Mouse (Mus musculus): ENCODE results near the gene Tmem108. TPM values are rescaled to one million over a fixed set of nuclear protein-coding genes. Genes with fewer than 3 reads are reported as not detected.

Gene Tmem108
- polyA plus RNA-seq, 1 experiment from 2014 or later, result 1.2 TPM

- ATAC-seq (no peak), DNase-seq (no peak)
- Histone ChIP-seq H3K4me3 (ENCODE audit: low read depth, low read length) (no peak overlapping the region), H3K4me2 (ENCODE audit: low read depth, low read length) (no peak overlapping the region), H3K27me3 (ENCODE audit: insufficient read depth, low read length) (no peaks in the 10 kb centered on the region), H3K9me3 (ENCODE audit: low read length) (no peaks in the 10 kb centered on the region), H3K36me3 (replicated peaks; ENCODE audit: insufficient read depth, low read length) (no peaks in the 10 kb centered on the region), H3K27ac (ENCODE audit: low read depth) (no peak overlapping the region), H3K9ac (replicated peaks) (no peak overlapping the region), H3K4me1 (ENCODE audit: insufficient read depth) (no peaks in the 10 kb centered on the region)
- no peak for TF ChIP-seq EP300 (IDR thresholded peaks at IDR 0.05; ENCODE audit: low read depth)
- no peak for TF ChIP-seq CTCF (IDR thresholded peaks at IDR 0.05; ENCODE audit: low read depth)
- 77% methylated on average over 9 of the region's 9 CpGs for WGBS (ENCODE audit: insufficient replicate concordance)
These were observed 196.5 kb downstream of the Tmem108 start for GRCm38 (mm10) chr9:103565186-103565585.

GRCm38 (mm10) chr9:103563864-103564610 is 197.6 kb downstream of the Tmem108 start:
- 39% methylated on average over 10 of the region's 10 CpGs for WGBS (ENCODE audit: insufficient replicate concordance)
- H3K27me3 ChIP-seq (ENCODE audit: insufficient read depth, low read length), result no peaks in the 10 kb centered on the region
- DNase-seq (peak; percentile 45), ATAC-seq (peak; percentile 65)
- no peaks in the 10 kb centered on the region for H3K4me1 ChIP-seq (ENCODE audit: insufficient read depth)
- 0 out of 2 replicates have a peak overlapping the region, but pooled peaks have one; percentile 27 for H3K4me2 ChIP-seq (ENCODE audit: low read depth, low read length)
- no peaks in the 10 kb centered on the region for H3K9me3 ChIP-seq (ENCODE audit: low read length)
- TF ChIP-seq EP300 (IDR thresholded peaks at IDR 0.05; ENCODE audit: low read depth) (no peak), CTCF (IDR thresholded peaks at IDR 0.05; ENCODE audit: low read depth) (peak; percentile 61)
- no peak overlapping the region for H3K9ac ChIP-seq (replicated peaks)
- no peaks in the 10 kb centered on the region for H3K36me3 ChIP-seq (replicated peaks; ENCODE audit: insufficient read depth, low read length)
- H3K4me3 ChIP-seq (ENCODE audit: low read depth, low read length), result no peak overlapping the region
- no peak overlapping the region for H3K27ac ChIP-seq (ENCODE audit: low read depth)

DNA sequence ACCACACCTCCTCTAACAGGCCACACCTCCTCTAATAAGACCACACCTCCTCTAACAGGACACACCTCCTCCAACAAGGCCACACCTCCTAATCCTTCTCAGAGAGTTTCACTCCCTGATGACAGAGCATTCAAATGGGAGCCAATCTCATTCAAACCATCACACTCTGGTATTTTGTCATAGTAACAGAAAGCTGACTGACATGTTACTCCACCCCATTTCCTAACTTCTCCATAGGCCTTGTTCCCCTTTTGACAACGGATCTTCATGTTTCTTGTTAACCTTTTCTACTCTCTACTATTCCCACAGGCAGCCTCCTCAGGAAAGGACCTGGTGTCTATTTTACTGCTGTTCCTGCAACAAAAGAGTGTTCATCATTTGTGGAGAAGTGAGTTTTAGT is 199.6 kb downstream of the Tmem108 start:
- Histone ChIP-seq H3K4me3 (ENCODE audit: low read depth, low read length) (no peak overlapping the region), H3K4me1 (ENCODE audit: insufficient read depth) (no peaks in the 10 kb centered on the region), H3K9me3 (ENCODE audit: low read length) (no peaks in the 10 kb centered on the region), H3K27ac (ENCODE audit: low read depth) (no peak overlapping the region), H3K9ac (replicated peaks) (no peak overlapping the region), H3K36me3 (replicated peaks; ENCODE audit: insufficient read depth, low read length) (no peaks in the 10 kb centered on the region), H3K27me3 (ENCODE audit: insufficient read depth, low read length) (no peaks in the 10 kb centered on the region), H3K4me2 (ENCODE audit: low read depth, low read length) (no peak overlapping the region)
- DNase-seq, result no peak
- ATAC-seq, result no peak
- TF ChIP-seq EP300 (IDR thresholded peaks at IDR 0.05; ENCODE audit: low read depth), result no peak
- no peak for TF ChIP-seq CTCF (IDR thresholded peaks at IDR 0.05; ENCODE audit: low read depth)
- WGBS (ENCODE audit: insufficient replicate concordance), result 43% methylated on average over 1 of the region's 1 CpGs

GRCm38 (mm10) chr9:103558741-103559140 is 202.9 kb downstream of the Tmem108 start:
- DNase-seq, result no peak
- no peak for ATAC-seq
- no peaks in the 10 kb centered on the region for H3K36me3 ChIP-seq (replicated peaks; ENCODE audit: insufficient read depth, low read length)
- H3K9ac ChIP-seq (replicated peaks), result no peak overlapping the region
- 81% methylated on average over 6 of the region's 6 CpGs for WGBS (ENCODE audit: insufficient replicate concordance)
- H3K4me2 ChIP-seq (ENCODE audit: low read depth, low read length), result no peak overlapping the region
- no peaks in the 10 kb centered on the region for H3K4me1 ChIP-seq (ENCODE audit: insufficient read depth)
- H3K27me3 ChIP-seq (ENCODE audit: insufficient read depth, low read length), result 0 out of 2 replicates have a peak, but pooled peaks cover 2% of the 10 kb centered on the region
- H3K9me3 ChIP-seq (ENCODE audit: low read length), result no peaks in the 10 kb centered on the region
- TF ChIP-seq CTCF (IDR thresholded peaks at IDR 0.05; ENCODE audit: low read depth) (no peak), EP300 (IDR thresholded peaks at IDR 0.05; ENCODE audit: low read depth) (no peak)
- no peak overlapping the region for H3K4me3 ChIP-seq (ENCODE audit: low read depth, low read length)
- H3K27ac ChIP-seq (ENCODE audit: low read depth), result no peak overlapping the region

DNA sequence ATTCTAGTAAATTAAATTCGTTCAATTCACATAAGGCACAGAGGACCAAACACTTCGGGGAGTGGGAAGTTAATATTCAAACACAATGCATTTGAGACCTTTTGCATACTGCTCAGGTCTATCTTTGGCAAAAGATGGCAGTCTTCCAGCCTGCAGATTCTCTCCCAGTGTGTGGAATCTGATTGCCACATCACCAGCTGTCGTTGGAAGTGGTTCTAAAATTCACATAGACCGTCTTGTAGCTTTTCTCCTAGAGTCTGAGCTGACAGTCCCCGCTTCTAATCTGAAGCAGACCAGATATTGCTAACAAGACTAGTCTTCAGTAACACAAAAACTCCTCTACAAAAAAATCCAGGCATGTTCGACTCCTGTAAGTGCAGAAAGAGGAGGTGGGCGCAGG is 203.4 kb downstream of the Tmem108 start:
- 69% methylated on average over 7 of the region's 7 CpGs for WGBS (ENCODE audit: insufficient replicate concordance)

GRCm38 (mm10) chr9:103557085-103557484 is 204.6 kb downstream of the Tmem108 start:
- Histone ChIP-seq H3K9ac (replicated peaks) (no peak overlapping the region), H3K4me3 (ENCODE audit: low read depth, low read length) (no peak overlapping the region), H3K4me2 (ENCODE audit: low read depth, low read length) (no peak overlapping the region), H3K36me3 (replicated peaks; ENCODE audit: insufficient read depth, low read length) (no peaks in the 10 kb centered on the region), H3K27me3 (ENCODE audit: insufficient read depth, low read length) (0 out of 2 replicates have a peak, but pooled peaks cover 2% of the 10 kb centered on the region), H3K27ac (ENCODE audit: low read depth) (no peak overlapping the region), H3K9me3 (ENCODE audit: low read length) (no peaks in the 10 kb centered on the region), H3K4me1 (ENCODE audit: insufficient read depth) (no peaks in the 10 kb centered on the region)
- 86% methylated on average over 15 of the region's 15 CpGs for WGBS (ENCODE audit: insufficient replicate concordance)
- no peak for DNase-seq
- no peak for ATAC-seq
- no peak for TF ChIP-seq CTCF (IDR thresholded peaks at IDR 0.05; ENCODE audit: low read depth)
- TF ChIP-seq EP300 (IDR thresholded peaks at IDR 0.05; ENCODE audit: low read depth), result no peak

More for the DNA sequence above, 203.4 kb downstream of the Tmem108 start:
- Histone ChIP-seq H3K36me3 (replicated peaks; ENCODE audit: insufficient read depth, low read length) (no peaks in the 10 kb centered on the region), H3K9me3 (ENCODE audit: low read length) (no peaks in the 10 kb centered on the region), H3K9ac (replicated peaks) (no peak overlapping the region), H3K4me3 (ENCODE audit: low read depth, low read length) (no peak overlapping the region), H3K4me1 (ENCODE audit: insufficient read depth) (no peaks in the 10 kb centered on the region), H3K4me2 (ENCODE audit: low read depth, low read length) (no peak overlapping the region), H3K27ac (ENCODE audit: low read depth) (no peak overlapping the region), H3K27me3 (ENCODE audit: insufficient read depth, low read length) (0 out of 2 replicates have a peak, but pooled peaks cover 2% of the 10 kb centered on the region)
- TF ChIP-seq CTCF (IDR thresholded peaks at IDR 0.05; ENCODE audit: low read depth), result no peak
- TF ChIP-seq EP300 (IDR thresholded peaks at IDR 0.05; ENCODE audit: low read depth), result no peak
- DNase-seq, result no peak
- ATAC-seq, result no peak

Data from liver, postnatal 0 days (tissue).